Mouse (Mus musculus) ES-E14 (cell line): ENCODE measurements at regions not wholly inside any gene's neighbourhood (a gene's known extent, or its start where the extent isn't known, plus 50 kb on each side); places are given as distances from the start of the nearest gene placed in this dataset.

Experiments
- DNase-seq: peaks from one replicate; pipeline ENCODE4 v3.0.0-alpha.2; 2013; ENCODE audit warnings: low read depth, low spot score
- H3K27ac ChIP-seq: 2 replicates; pipeline ENCODE4 v1.5.1; 2012; ENCODE audit warnings: low read depth, mild to moderate bottlenecking, low read length, moderate library complexity, mixed read lengths; ENCODE audit not compliant: poor library complexity, insufficient read depth, severe bottlenecking
- H3K36me3 ChIP-seq: 2 replicates; pipeline ENCODE4 v1.6.1; 2012; ENCODE audit warnings: mild to moderate bottlenecking, low read length, moderate library complexity, mixed read lengths; ENCODE audit not compliant: control insufficient read depth, poor library complexity, insufficient read depth, severe bottlenecking
- H3K4me1 ChIP-seq, 2 experiments: fragments of 150-350 bp in 1 of 2; sonication (generic) in 1 of 2; 2 replicates each; pipeline ENCODE4 v1.6.1; 2012; ENCODE audit warnings: low read length in 2 of 2, mild to moderate bottlenecking in 1 of 2, mixed read lengths in 1 of 2; ENCODE audit not compliant: control insufficient read depth in 2 of 2, insufficient read depth in 2 of 2, poor library complexity in 1 of 2
- H3K4me3 ChIP-seq, 2 experiments: fragments of 150-350 bp in 1 of 2; sonication (generic) in 1 of 2; 2 replicates each; pipeline ENCODE4 v1.5.1; 2012; ENCODE audit warnings: low read length in 2 of 2, low read depth in 1 of 2, mild to moderate bottlenecking in 1 of 2, mixed read lengths in 1 of 2; ENCODE audit not compliant: insufficient read depth in 1 of 2, poor library complexity in 1 of 2, severe bottlenecking in 1 of 2
- H3K9ac ChIP-seq: 2 replicates; pipeline ENCODE4 v1.6.1; 2012; ENCODE audit warnings: low read depth, mild to moderate bottlenecking, low read length, mixed read lengths; ENCODE audit not compliant: poor library complexity, insufficient read depth, severe bottlenecking
- H3K9me3 ChIP-seq: fragments of 150-350 bp; sonication (generic); 2 replicates; pipeline ENCODE4 v1.6.1; 2012; ENCODE audit warnings: low read depth, mild to moderate bottlenecking, low read length; ENCODE audit not compliant: control insufficient read depth, insufficient read depth
- CHD2 ChIP-seq: IDR thresholded peaks from 2 replicates; pipeline ENCODE4 v1.6.1; 2014; ENCODE audit warnings: mild to moderate bottlenecking, low read depth, low read length, inconsistent platforms
- HCFC1 ChIP-seq: IDR thresholded peaks from 2 replicates; pipeline ENCODE4 v1.6.1; 2012; ENCODE audit warnings: low read length, inconsistent platforms, borderline replicate concordance; ENCODE audit not compliant: insufficient read depth
- MAFK ChIP-seq: IDR thresholded peaks from 2 replicates; pipeline ENCODE4 v1.6.1; 2014; ENCODE audit warnings: mild to moderate bottlenecking, low read depth, low read length, inconsistent platforms; ENCODE audit not compliant: insufficient read depth
- ZC3H11A ChIP-seq: IDR thresholded peaks from 2 replicates; pipeline ENCODE4 v1.6.1; 2012; ENCODE audit warnings: low read depth, mild to moderate bottlenecking, inconsistent platforms, low read length, borderline replicate concordance
- ZNF384 ChIP-seq: IDR thresholded peaks from 2 replicates; pipeline ENCODE4 v1.6.1; 2012; ENCODE audit warnings: low read depth, low read length, inconsistent platforms
- in situ Hi-C, 2 experiments: fragments of 600-800 bp; cut with MboI; formaldehyde crosslinking; loops; one replicate each; pipeline ENCODE4 v1.15.1; 2025; ENCODE audit warnings: low sequenced_read_pairs in 2 of 2, inconsistent platforms in 1 of 2; ENCODE audit not compliant: unreplicated experiment in 2 of 2

DNA sequence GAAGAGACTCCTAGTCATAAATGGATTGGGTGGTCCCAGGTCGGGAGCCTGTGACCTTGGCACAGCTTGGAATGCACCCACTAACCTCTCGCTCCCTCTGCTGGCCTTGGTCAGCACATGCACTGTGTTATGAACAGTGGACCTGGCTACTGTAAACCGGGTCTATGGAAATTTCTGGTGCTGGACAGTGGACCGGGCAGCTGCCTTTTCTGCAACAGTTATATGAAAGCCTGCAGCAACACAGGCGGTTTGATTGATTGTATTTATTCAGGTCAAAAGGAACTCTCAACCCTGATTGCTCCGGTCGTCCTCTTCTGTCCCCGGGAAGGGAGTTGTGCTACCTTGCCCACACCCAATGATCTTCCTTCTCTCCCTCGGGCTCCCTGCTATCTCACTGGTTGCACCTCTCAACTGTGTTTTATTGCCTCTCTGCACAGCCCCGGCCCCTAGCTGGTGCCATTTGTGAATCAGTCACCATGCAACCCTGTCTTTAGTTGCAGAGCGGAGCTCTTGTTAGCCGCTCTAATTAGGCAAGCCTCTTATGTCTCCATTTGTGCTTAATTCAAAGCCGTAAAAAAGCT lies 99.6 kb upstream of the Slc25a26 start:
- Histone ChIP-seq H3K4me3 (peak overlapping the region; percentile 31 to 65; a peak in 2 of 4 replicates), H3K27ac (no peak overlapping the region), H3K9ac (no peak overlapping the region), H3K4me1 (peaks cover 0 to 3% of the 10 kb centered on the region in 2 experiments; a peak in 1 of 4 replicates), H3K9me3 (no peaks in the 10 kb centered on the region), H3K36me3 (no peaks in the 10 kb centered on the region)
- in situ Hi-C loops: loop anchor here in 1 of 2 experiments (25.0 kb wide), 1 partner anchor 313 kb away; no protein-coding TSS in a partner anchor
- peak; percentile 37 for DNase-seq
- TF ChIP-seq ZNF384 (no peak), ZC3H11A (peak; percentile 73; the same call in 1 of the 2 replicates), MAFK (no peak), HCFC1 (no peak)

DNA sequence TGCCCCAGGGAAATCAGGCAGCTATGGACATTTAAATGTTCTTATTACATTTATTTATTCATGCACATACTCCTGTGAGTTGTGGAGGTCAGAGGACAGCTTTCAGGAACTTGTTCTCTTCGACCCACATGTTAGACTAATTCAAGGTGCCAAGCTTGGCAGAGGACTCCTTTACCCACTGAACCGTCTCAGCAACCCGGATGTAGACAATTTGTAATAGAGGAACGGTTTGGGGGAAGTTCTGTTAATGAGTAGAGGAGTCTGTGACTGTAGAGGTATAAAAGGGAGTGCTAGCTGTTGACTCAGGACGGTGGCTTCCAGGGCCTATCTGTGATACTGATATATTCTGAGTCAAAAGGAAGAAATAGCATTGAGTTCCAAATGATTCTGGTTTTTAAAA lies 107.4 kb upstream of the Magi1 start:
- in situ Hi-C loops: no loop called here
- Histone ChIP-seq H3K4me3 (no peak overlapping the region), H3K36me3 (no peaks in the 10 kb centered on the region), H3K27ac (no peak overlapping the region), H3K9ac (no peak overlapping the region), H3K9me3 (no peaks in the 10 kb centered on the region), H3K4me1 (0 out of 4 replicates have a peak, but pooled peaks cover 0 to 3% of the 10 kb centered on the region in 2 experiments)
- no peak for DNase-seq
- no peak for TF ChIP-seq CHD2
- TF ChIP-seq ZNF384: no peak
- no peak for TF ChIP-seq ZC3H11A
- no peak for TF ChIP-seq HCFC1
- no peak for TF ChIP-seq MAFK

DNA sequence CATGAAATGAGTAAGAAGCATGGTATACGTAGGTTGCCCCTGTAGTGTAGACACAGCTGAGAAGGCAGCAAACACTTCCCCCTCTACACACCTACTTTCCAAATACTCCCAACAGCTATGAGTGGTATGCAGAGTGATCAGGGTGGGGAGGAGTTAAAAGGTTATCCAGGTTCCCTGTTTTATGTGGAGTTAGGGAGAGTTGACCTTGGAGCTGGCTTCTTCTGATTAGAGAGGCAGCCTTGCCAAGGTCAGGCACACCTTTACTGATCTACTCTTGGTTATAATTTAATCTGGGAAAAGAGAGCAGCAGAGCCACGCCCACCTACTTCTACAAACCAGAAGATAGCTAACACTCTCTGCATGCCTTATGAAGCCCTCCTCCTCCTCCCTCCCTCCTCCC lies 106.7 kb upstream of the Magi1 start:
- in situ Hi-C loops: no loop called here
- H3K27ac ChIP-seq: no peak overlapping the region
- no peak overlapping the region for H3K4me3 ChIP-seq
- 0 out of 4 replicates have a peak, but pooled peaks cover 0 to 3% of the 10 kb centered on the region in 2 experiments for H3K4me1 ChIP-seq
- no peak overlapping the region for H3K9ac ChIP-seq
- TF ChIP-seq HCFC1: no peak
- no peak for TF ChIP-seq ZNF384
- no peak for TF ChIP-seq ZC3H11A
- no peak for TF ChIP-seq CHD2
- TF ChIP-seq MAFK: no peak
- H3K9me3 ChIP-seq: no peaks in the 10 kb centered on the region
- no peaks in the 10 kb centered on the region for H3K36me3 ChIP-seq
- DNase-seq: peak; percentile 17

DNA sequence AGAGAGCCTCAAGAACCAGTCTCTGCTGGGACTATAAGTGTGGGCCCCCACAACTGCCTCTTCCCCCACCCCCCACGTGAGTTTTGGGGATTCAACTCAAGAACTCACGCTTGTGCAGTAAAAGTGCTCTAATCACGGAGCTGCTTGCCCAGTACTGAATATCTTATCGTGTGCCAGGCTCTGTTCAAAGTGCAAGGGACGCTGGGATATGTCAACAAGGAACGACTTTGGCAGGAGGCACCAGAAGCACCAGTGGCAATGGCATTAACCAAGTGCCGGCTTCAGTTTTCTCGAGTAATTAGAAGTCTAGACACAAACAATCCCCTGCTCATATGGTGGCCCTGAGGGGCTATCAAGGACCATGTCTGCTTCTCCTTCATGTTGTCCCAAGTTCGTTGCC lies 106.0 kb upstream of the Magi1 start:
- H3K27ac ChIP-seq: no peak overlapping the region
- no peak for DNase-seq
- H3K4me1 ChIP-seq: 0 out of 4 replicates have a peak, but pooled peaks cover 0 to 3% of the 10 kb centered on the region in 2 experiments
- no peak overlapping the region for H3K9ac ChIP-seq
- no peak overlapping the region for H3K4me3 ChIP-seq
- TF ChIP-seq MAFK (no peak), CHD2 (no peak), HCFC1 (no peak)
- no peaks in the 10 kb centered on the region for H3K36me3 ChIP-seq
- in situ Hi-C loops: no loop called here
- H3K9me3 ChIP-seq: no peaks in the 10 kb centered on the region

DNA sequence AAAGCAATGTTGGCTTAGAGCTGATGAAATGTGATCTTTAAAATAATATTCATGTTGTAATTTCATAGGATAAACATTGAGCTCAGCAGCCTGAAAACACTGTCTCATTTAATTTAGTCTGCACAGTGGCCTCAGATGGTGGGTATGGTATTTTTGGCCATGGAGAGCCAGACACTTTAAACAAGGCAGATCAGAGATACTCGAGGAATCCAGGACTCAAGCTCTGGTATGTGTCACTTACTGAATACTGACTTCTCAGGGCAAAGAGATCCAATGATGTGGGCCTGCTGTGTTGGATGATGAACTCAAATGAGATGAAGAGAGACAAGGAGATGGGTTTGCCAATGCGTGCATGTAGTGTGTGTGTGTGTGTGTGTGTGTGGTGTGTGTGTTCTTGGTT lies 103.9 kb upstream of the Magi1 start:
- in situ Hi-C loops: no loop called here
- TF ChIP-seq ZC3H11A: no peak
- no peak for TF ChIP-seq HCFC1
- TF ChIP-seq ZNF384: no peak
- TF ChIP-seq CHD2: no peak
- TF ChIP-seq MAFK: no peak
- DNase-seq: no peak
- H3K4me3 ChIP-seq: no peak overlapping the region
- no peaks in the 10 kb centered on the region for H3K36me3 ChIP-seq
- H3K27ac ChIP-seq: no peak overlapping the region
- H3K9ac ChIP-seq: no peak overlapping the region
- no peaks in the 10 kb centered on the region for H3K9me3 ChIP-seq
- 0 out of 4 replicates have a peak, but pooled peaks cover 0 to 3% of the 10 kb centered on the region in 2 experiments for H3K4me1 ChIP-seq
